Mouse (Mus musculus) G1E (cell line): ENCODE data around the gene Scgb1b19. TPM values are rescaled to one million over a fixed set of nuclear protein-coding genes. Genes with fewer than 3 reads are reported as not detected.
"Not testable (repeated sequence)": the region's sequence is repeated elsewhere in the genome, so short reads cannot be mapped to it uniquely, and the experiment has no call there.

Experiments used
- ATAC-seq: 2 replicates; pipeline ENCODE4 v1.8.0; 2016; ENCODE audit warnings: mild to moderate bottlenecking; ENCODE audit not compliant: insufficient number of reproducible peaks, poor library complexity, low FRiP score, severe bottlenecking; ENCODE audit errors: extremely low read depth
- DNase-seq: peaks from one replicate; pipeline ENCODE4 v3.0.0; 2012; ENCODE audit warnings: low spot score
- H3K27me3 ChIP-seq: 2 replicates; pipeline ENCODE4 v1.6.1; 2012; ENCODE audit warnings: mild to moderate bottlenecking, low read length, inconsistent platforms; ENCODE audit not compliant: insufficient read depth
- H3K36me3 ChIP-seq: replicated peaks from 2 replicates; pipeline ENCODE3; 2012; ENCODE audit warnings: mild to moderate bottlenecking, inconsistent platforms
- H3K4me1 ChIP-seq: 2 replicates; pipeline ENCODE4 v1.6.1; 2012; ENCODE audit warnings: low read depth, low read length, inconsistent platforms, mixed read lengths; ENCODE audit not compliant: insufficient read depth
- H3K4me3 ChIP-seq: 2 replicates; pipeline ENCODE4 v1.5.1; 2012; ENCODE audit warnings: low read depth, mild to moderate bottlenecking, inconsistent platforms, low read length, moderate library complexity, mixed read lengths
- H3K9me3 ChIP-seq: replicated peaks from 2 replicates; pipeline ENCODE4 v1.6.1; 2012; ENCODE audit warnings: inconsistent platforms
- polyA plus RNA-seq: library from polyadenylated mRNA; stranded (reverse); fragments of >175 nt; gene quantifications from 2 replicates; pipeline ENCODE4 v1.2.3, GENCODE M21; 2012
- total RNA-seq, 2 experiments: library from RNA; stranded (forward) in 1 of 2; stranded (reverse) in 1 of 2; fragments of 200-1000 nt in 1 of 2; fragments of >200 nt in 1 of 2; fragmentation: Nextera tagmentation in 1 of 2; gene quantifications; 2 replicates each; pipeline ENCODE4 v1.2.3; 2014 to 2017

The Scgb1b19 gene
- total RNA-seq (2014; fragmentation: Nextera tagmentation) (not detected in 2 replicates), total RNA-seq (2017) (not detected in 2 replicates), polyA plus RNA-seq (not detected in 2 replicates)

DNA sequence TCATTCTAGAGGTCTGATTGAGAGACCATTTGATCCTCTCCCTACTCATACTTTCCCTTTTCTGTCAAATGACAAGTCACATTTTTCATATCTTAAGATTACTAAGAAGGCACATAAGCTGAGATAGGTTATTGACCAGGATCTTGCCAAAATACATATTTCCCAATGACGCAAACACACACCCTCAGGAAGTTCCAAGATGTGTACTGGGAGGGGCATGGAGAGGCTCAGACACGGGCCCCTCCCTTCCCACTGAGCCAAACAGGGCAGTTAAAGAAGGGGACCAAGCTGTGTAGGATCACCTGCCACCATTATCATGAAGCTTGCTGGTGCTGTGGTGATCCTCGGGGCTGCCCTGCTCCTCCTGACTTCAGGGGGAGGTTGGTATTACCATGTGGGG lies at the start of gene Scgb1b19:
Gene Scgb1b19, plus strand, starts transcription at position 301 of the 400 bp plus-strand sequence.
- H3K4me1 ChIP-seq, DNase-seq, H3K9me3 ChIP-seq, H3K4me3 ChIP-seq, H3K27me3 ChIP-seq, ATAC-seq, H3K36me3 ChIP-seq: not testable (repeated sequence)

DNA sequence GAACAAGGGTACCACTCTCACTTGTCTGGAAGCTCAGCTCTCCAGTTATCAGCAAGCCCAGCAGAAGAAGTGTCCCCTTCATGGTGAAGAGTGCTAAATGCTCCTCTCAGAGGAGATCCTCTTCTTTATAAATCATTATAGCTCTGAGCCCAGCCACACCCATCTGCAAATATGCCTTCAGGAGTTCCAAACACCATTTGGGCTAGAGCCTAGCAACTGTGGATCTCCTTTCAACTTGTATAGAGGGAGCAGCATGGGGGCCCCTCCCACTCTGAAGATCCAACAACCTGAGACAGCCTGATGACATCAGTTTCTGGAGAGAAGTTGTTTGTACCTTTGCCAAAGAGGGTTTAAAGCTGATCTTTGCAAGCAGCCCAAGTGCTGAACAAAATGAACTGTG lies 6.9 kb upstream of the Scgb1b19 start, which contains the start of gene Scgb2b19:
Gene Scgb2b19, minus strand, starts transcription at position 101 of the 400 bp plus-strand sequence.
- H3K9me3 ChIP-seq, ATAC-seq: not testable (repeated sequence)

More for the DNA sequence above, 6.9 kb upstream of the Scgb1b19 start, which contains the start of gene Scgb2b19:
- H3K4me1 ChIP-seq, H3K4me3 ChIP-seq, DNase-seq, H3K27me3 ChIP-seq, H3K36me3 ChIP-seq: not testable (repeated sequence)

Other genes with a start within 250 kb of the Scgb1b19 start
- not detected in 2 replicates for gene Scgb2b17, start 230.7 kb upstream of the Scgb1b19 start, total RNA-seq (2014; fragmentation: Nextera tagmentation)
- not detected in 2 replicates for gene Scgb2b17, start 230.7 kb upstream of the Scgb1b19 start, total RNA-seq (2017)
- not detected in 2 replicates for gene Scgb2b17, start 230.7 kb upstream of the Scgb1b19 start, polyA plus RNA-seq
- gene Scgb1b17, start 223.8 kb upstream of the Scgb1b19 start, total RNA-seq (2014; fragmentation: Nextera tagmentation) = not detected in 2 replicates
- gene Scgb1b17, start 223.8 kb upstream of the Scgb1b19 start, total RNA-seq (2017) = not detected in 2 replicates
- gene Scgb1b17, start 223.8 kb upstream of the Scgb1b19 start, polyA plus RNA-seq = not detected in 2 replicates
- gene Scgb2b18, start 113.4 kb upstream of the Scgb1b19 start, total RNA-seq (2014; fragmentation: Nextera tagmentation) = not detected in 2 replicates
- gene Scgb2b18, start 113.4 kb upstream of the Scgb1b19 start, total RNA-seq (2017) = not detected in 2 replicates
- not detected in 2 replicates for gene Scgb2b18, start 113.4 kb upstream of the Scgb1b19 start, polyA plus RNA-seq
- not detected in 2 replicates for gene Scgb1b18, start 101.7 kb upstream of the Scgb1b19 start, total RNA-seq (2014; fragmentation: Nextera tagmentation)
- gene Scgb1b18, start 101.7 kb upstream of the Scgb1b19 start, total RNA-seq (2017) = not detected in 2 replicates
- gene Scgb1b18, start 101.7 kb upstream of the Scgb1b19 start, polyA plus RNA-seq = not detected in 2 replicates
- gene Scgb2b19, start 7.0 kb upstream of the Scgb1b19 start, total RNA-seq (2014; fragmentation: Nextera tagmentation) = not detected in 2 replicates
- gene Scgb2b19, start 7.0 kb upstream of the Scgb1b19 start, total RNA-seq (2017) = not detected in 2 replicates
- not detected in 2 replicates for gene Scgb2b19, start 7.0 kb upstream of the Scgb1b19 start, polyA plus RNA-seq
- gene Scgb2b20, start 79.0 kb downstream of the Scgb1b19 start, total RNA-seq (2014; fragmentation: Nextera tagmentation) = not detected in 2 replicates
- gene Scgb2b20, start 79.0 kb downstream of the Scgb1b19 start, total RNA-seq (2017) = not detected in 2 replicates
- gene Scgb2b20, start 79.0 kb downstream of the Scgb1b19 start, polyA plus RNA-seq = not detected in 2 replicates
- gene Scgb1b20, start 85.9 kb downstream of the Scgb1b19 start, total RNA-seq (2014; fragmentation: Nextera tagmentation) = not detected in 2 replicates
- not detected in 2 replicates for gene Scgb1b20, start 85.9 kb downstream of the Scgb1b19 start, total RNA-seq (2017)
- gene Scgb1b20, start 85.9 kb downstream of the Scgb1b19 start, polyA plus RNA-seq = not detected in 2 replicates
- gene Scgb2b21, start 233.2 kb downstream of the Scgb1b19 start, total RNA-seq (2014; fragmentation: Nextera tagmentation) = not detected in 2 replicates
- 0.60 TPM in 1 of 2 replicates, not detected in the other for gene Scgb2b21, start 233.2 kb downstream of the Scgb1b19 start, total RNA-seq (2017)
- gene Scgb2b21, start 233.2 kb downstream of the Scgb1b19 start, polyA plus RNA-seq = not detected in 2 replicates